Mouse (Mus musculus) G1E (cell line): ENCODE results near the gene Lyg2. TPM values are rescaled to one million over a fixed set of nuclear protein-coding genes. Genes with fewer than 3 reads are reported as not detected.
A peak's percentile ranks its signal among the peaks of the same experiment; 100 is the strongest.

Experiments used
- ATAC-seq: 2 replicates; pipeline ENCODE4 v1.8.0; 2016; ENCODE audit warnings: mild to moderate bottlenecking; ENCODE audit not compliant: insufficient number of reproducible peaks, poor library complexity, low FRiP score, severe bottlenecking; ENCODE audit errors: extremely low read depth
- DNase-seq: peaks from one replicate; pipeline ENCODE4 v3.0.0; 2012; ENCODE audit warnings: low spot score
- H3K27me3 ChIP-seq: 2 replicates; pipeline ENCODE4 v1.6.1; 2012; ENCODE audit warnings: mild to moderate bottlenecking, low read length, inconsistent platforms; ENCODE audit not compliant: insufficient read depth
- H3K36me3 ChIP-seq: replicated peaks from 2 replicates; pipeline ENCODE3; 2012; ENCODE audit warnings: mild to moderate bottlenecking, inconsistent platforms
- H3K4me1 ChIP-seq: 2 replicates; pipeline ENCODE4 v1.6.1; 2012; ENCODE audit warnings: low read depth, low read length, inconsistent platforms, mixed read lengths; ENCODE audit not compliant: insufficient read depth
- H3K4me3 ChIP-seq: 2 replicates; pipeline ENCODE4 v1.5.1; 2012; ENCODE audit warnings: low read depth, mild to moderate bottlenecking, inconsistent platforms, low read length, moderate library complexity, mixed read lengths
- H3K9me3 ChIP-seq: replicated peaks from 2 replicates; pipeline ENCODE4 v1.6.1; 2012; ENCODE audit warnings: inconsistent platforms
- CTCF ChIP-seq: IDR thresholded peaks from 2 replicates; pipeline ENCODE4 v1.5.1; 2012; ENCODE audit warnings: low read depth, low read length, inconsistent platforms, mixed read lengths
- GATA1 ChIP-seq: IDR thresholded peaks from 2 replicates; pipeline ENCODE4 v1.6.1; 2012; ENCODE audit warnings: borderline replicate concordance, low read length, inconsistent platforms, mixed read lengths
- GATA2 ChIP-seq: IDR thresholded peaks from 2 replicates; pipeline ENCODE4 v1.6.1; 2012; ENCODE audit warnings: low read depth, low read length, inconsistent platforms, borderline replicate concordance
- POLR2AphosphoS5 ChIP-seq: IDR thresholded peaks from 2 replicates; pipeline ENCODE4 v1.6.1; 2012; ENCODE audit warnings: low read depth, low read length, inconsistent platforms; ENCODE audit not compliant: insufficient replicate concordance
- TAL1 ChIP-seq: conservative IDR thresholded peaks from 2 replicates; pipeline ENCODE4 v1.6.1; 2012; ENCODE audit warnings: low read depth, low read length, inconsistent platforms, mixed read lengths
- polyA plus RNA-seq: library from polyadenylated mRNA; stranded (reverse); fragments of >175 nt; gene quantifications from 2 replicates; pipeline ENCODE4 v1.2.3, GENCODE M21; 2012
- total RNA-seq, 2 experiments: library from RNA; stranded (forward) in 1 of 2; stranded (reverse) in 1 of 2; fragments of 200-1000 nt in 1 of 2; fragments of >200 nt in 1 of 2; fragmentation: Nextera tagmentation in 1 of 2; gene quantifications; 2 replicates each; pipeline ENCODE4 v1.2.3; 2014 to 2017

Gene Lyg2
- total and polyA plus RNA-seq, 3 experiments = 0.05 TPM; not detected in 2

GRCm38 (mm10) chr1:37865401-37866215, 50.7 kb downstream of the Lyg2 start:
- ATAC-seq (no peak), DNase-seq (no peak)
- Histone ChIP-seq H3K4me3 (peak overlapping the region; percentile 80), H3K36me3 (no peaks in the 10 kb centered on the region), H3K9me3 (no peaks in the 10 kb centered on the region), H3K27me3 (peaks cover 4% of the 10 kb centered on the region; the same call in 1 of the 2 replicates), H3K4me1 (peaks cover 30% of the 10 kb centered on the region)
- TF ChIP-seq CTCF = no peak
- no peak for TF ChIP-seq GATA1
- TF ChIP-seq GATA2 = no peak
- no peak; the same call in 1 of the 2 replicates for TF ChIP-seq POLR2AphosphoS5
- no peak for TF ChIP-seq TAL1

GRCm38 (mm10) chr1:37864511-37865400, 51.5 kb downstream of the Lyg2 start:
- DNase-seq (peak; percentile 98), ATAC-seq (peak; percentile 90)
- no peaks in the 10 kb centered on the region for H3K9me3 ChIP-seq
- H3K27me3 ChIP-seq = peaks cover 4% of the 10 kb centered on the region; the same call in 1 of the 2 replicates
- H3K4me3 ChIP-seq = peak overlapping the region; percentile 80
- no peaks in the 10 kb centered on the region for H3K36me3 ChIP-seq
- TF ChIP-seq GATA2 (no peak), CTCF (no peak), GATA1 (no peak), POLR2AphosphoS5 (no peak), TAL1 (no peak)
- H3K4me1 ChIP-seq = peaks cover 28% of the 10 kb centered on the region

Other genes with a start within 250 kb of the Lyg2 start
- gene 2010300C02Rik, start 196.4 kb downstream of the Lyg2 start, total RNA-seq (2014; fragmentation: Nextera tagmentation) = not detected in 2 replicates
- 0.06 and 0.11 TPM in 2 replicates for gene 2010300C02Rik, start 196.4 kb downstream of the Lyg2 start, total RNA-seq (2017)
- not detected in 2 replicates for gene 2010300C02Rik, start 196.4 kb downstream of the Lyg2 start, polyA plus RNA-seq
- 8.6 and 10.2 TPM in 2 replicates for gene Tsga10, start 50.1 kb downstream of the Lyg2 start, total RNA-seq (2014; fragmentation: Nextera tagmentation)
- gene Tsga10, start 50.1 kb downstream of the Lyg2 start, total RNA-seq (2017) = 7.4 and 8.9 TPM in 2 replicates
- gene Tsga10, start 50.1 kb downstream of the Lyg2 start, polyA plus RNA-seq = 0.23 and 0.41 TPM in 2 replicates
- gene Lipt1, start 44.8 kb downstream of the Lyg2 start, total RNA-seq (2014; fragmentation: Nextera tagmentation) = 16.9 and 20.0 TPM in 2 replicates
- 9.2 and 9.7 TPM in 2 replicates for gene Lipt1, start 44.8 kb downstream of the Lyg2 start, total RNA-seq (2017)
- gene Lipt1, start 44.8 kb downstream of the Lyg2 start, polyA plus RNA-seq = 0.88 and 1.1 TPM in 2 replicates
- 51.3 and 68.6 TPM in 2 replicates for gene Mitd1, start 26.1 kb downstream of the Lyg2 start, total RNA-seq (2014; fragmentation: Nextera tagmentation)
- gene Mitd1, start 26.1 kb downstream of the Lyg2 start, total RNA-seq (2017) = 112 and 115 TPM in 2 replicates
- gene Mitd1, start 26.1 kb downstream of the Lyg2 start, polyA plus RNA-seq = 5.5 and 8.6 TPM in 2 replicates
- 249 and 299 TPM in 2 replicates for gene Mrpl30, start 26.0 kb downstream of the Lyg2 start, total RNA-seq (2014; fragmentation: Nextera tagmentation)
- gene Mrpl30, start 26.0 kb downstream of the Lyg2 start, total RNA-seq (2017) = 412 and 469 TPM in 2 replicates
- 43.2 and 76.5 TPM in 2 replicates for gene Mrpl30, start 26.0 kb downstream of the Lyg2 start, polyA plus RNA-seq
- not detected in 2 replicates for gene Lyg1, start 41.3 kb upstream of the Lyg2 start, total RNA-seq (2014; fragmentation: Nextera tagmentation)
- gene Lyg1, start 41.3 kb upstream of the Lyg2 start, total RNA-seq (2017) = not detected in 2 replicates
- not detected in 2 replicates for gene Lyg1, start 41.3 kb upstream of the Lyg2 start, polyA plus RNA-seq
- gene Txndc9, start 81.4 kb upstream of the Lyg2 start, total RNA-seq (2014; fragmentation: Nextera tagmentation) = 107 and 115 TPM in 2 replicates
- gene Txndc9, start 81.4 kb upstream of the Lyg2 start, total RNA-seq (2017) = 111 and 120 TPM in 2 replicates
- gene Txndc9, start 81.4 kb upstream of the Lyg2 start, polyA plus RNA-seq = 5.1 and 6.9 TPM in 2 replicates
- gene Eif5b, start 81.5 kb upstream of the Lyg2 start, total RNA-seq (2014; fragmentation: Nextera tagmentation) = 143 and 157 TPM in 2 replicates
- 74.2 and 80.8 TPM in 2 replicates for gene Eif5b, start 81.5 kb upstream of the Lyg2 start, total RNA-seq (2017)
- gene Eif5b, start 81.5 kb upstream of the Lyg2 start, polyA plus RNA-seq = 85.6 and 91.6 TPM in 2 replicates
- gene Rev1, start 213.3 kb upstream of the Lyg2 start, total RNA-seq (2014; fragmentation: Nextera tagmentation) = 101 and 107 TPM in 2 replicates
- 106 and 123 TPM in 2 replicates for gene Rev1, start 213.3 kb upstream of the Lyg2 start, total RNA-seq (2017)
- gene Rev1, start 213.3 kb upstream of the Lyg2 start, polyA plus RNA-seq = 23.4 and 27.8 TPM in 2 replicates